Mouse (Mus musculus): ENCODE data around the gene Tmem119. TPM values are rescaled to one million over a fixed set of nuclear protein-coding genes. Genes with fewer than 3 reads are reported as not detected.

Tmem119 gene
- polyA plus RNA-seq (2012; rRNA removed) = 59.9 and 72.5 TPM in 2 replicates

DNA sequence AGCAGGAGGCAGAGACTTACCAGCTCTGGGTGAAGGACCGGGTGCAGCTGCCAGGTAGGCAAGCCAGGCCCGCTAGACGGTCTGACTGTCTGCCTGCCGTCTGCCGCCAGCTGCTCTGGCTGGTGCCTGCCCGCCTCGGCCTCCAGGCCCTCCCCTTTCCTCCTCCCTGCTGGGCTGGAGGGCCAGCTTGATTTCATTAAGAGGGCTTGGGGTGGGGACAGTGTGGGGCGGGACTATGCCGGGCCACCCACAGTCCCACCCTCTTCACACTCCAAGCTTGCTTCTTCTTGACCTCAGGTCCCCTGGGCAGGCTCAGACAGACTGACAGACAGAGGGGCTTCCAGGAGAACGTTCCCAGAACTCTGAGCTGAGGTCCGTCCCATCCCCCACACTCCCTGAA lies at the start of gene Tmem119:
Gene Tmem119, minus strand, starts transcription at position 237 of the 400 bp plus-strand sequence.
- no peak for DNase-seq
- TF ChIP-seq POLR2A (IDR thresholded peaks at IDR 0.05; ENCODE audit: borderline replicate concordance, extremely low read depth, low read depth, low read length) (peak; percentile 68; the same call in 1 of the 2 replicates), CTCF (IDR thresholded peaks at IDR 0.05; ENCODE audit: insufficient read depth, low read length) (no peak)
- peak within 1 kb of the TSS; percentile 57 for H3K4me3 ChIP-seq (replicated peaks; ENCODE audit: extremely low read depth, low read depth, low read length)
- H3K4me1 ChIP-seq (ENCODE audit: control insufficient read depth, insufficient read depth, low read length) = no peaks in the 10 kb centered on the region
- WGBS = 4% methylated on average over 11 of the region's 11 CpGs

DNA sequence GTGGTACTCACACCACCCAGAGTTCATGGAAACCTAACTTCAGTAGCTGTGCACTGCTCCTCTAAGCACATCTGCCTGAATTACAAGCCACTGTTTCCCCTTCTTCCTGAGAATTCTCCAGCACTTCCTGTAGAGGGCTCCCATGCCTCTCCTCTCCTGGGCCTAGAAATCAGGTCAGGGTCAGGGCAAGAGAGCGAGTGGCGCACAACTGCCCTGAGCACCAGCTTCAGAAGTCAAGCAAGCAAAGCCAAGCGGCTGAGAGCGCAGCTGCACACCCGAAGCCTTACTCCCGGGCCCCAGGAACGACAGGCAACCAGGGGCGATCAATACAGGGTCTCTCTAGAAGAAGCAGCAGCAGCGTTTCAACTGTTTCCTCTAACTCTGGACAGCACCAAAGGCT lies 47.3 kb upstream of the Tmem119 start:
- H3K4me1 ChIP-seq (ENCODE audit: control insufficient read depth, insufficient read depth, low read length) = 0 out of 2 replicates have a peak, but pooled peaks cover 2% of the 10 kb centered on the region
- no peak for DNase-seq
- WGBS = 83% methylated on average over 9 of the region's 9 CpGs
- TF ChIP-seq CTCF (IDR thresholded peaks at IDR 0.05; ENCODE audit: insufficient read depth, low read length) (no peak), POLR2A (IDR thresholded peaks at IDR 0.05; ENCODE audit: borderline replicate concordance, extremely low read depth, low read depth, low read length) (no peak)
- H3K4me3 ChIP-seq (replicated peaks; ENCODE audit: extremely low read depth, low read depth, low read length) = no peak overlapping the region

DNA sequence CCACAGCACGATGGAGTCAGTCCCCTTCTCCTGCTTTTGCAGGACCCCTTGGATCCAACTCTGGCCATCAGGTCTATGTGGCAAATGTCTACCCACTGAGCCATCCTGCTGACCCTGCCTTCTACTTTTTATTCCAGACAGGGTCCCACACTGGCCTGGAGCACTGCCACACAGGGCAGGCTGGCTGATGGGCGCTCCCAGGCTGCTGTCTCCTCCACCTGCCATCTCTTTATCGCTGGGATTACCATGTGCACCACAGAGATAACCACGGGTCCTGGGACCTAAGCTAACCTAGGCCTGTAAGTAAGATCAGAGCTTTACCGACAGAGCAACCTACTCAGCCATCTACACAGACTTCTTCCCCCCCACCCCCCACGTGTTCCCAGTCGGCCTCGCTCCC lies 46.3 kb upstream of the Tmem119 start:
- 88% methylated on average over 8 of the region's 8 CpGs for WGBS

DNA sequence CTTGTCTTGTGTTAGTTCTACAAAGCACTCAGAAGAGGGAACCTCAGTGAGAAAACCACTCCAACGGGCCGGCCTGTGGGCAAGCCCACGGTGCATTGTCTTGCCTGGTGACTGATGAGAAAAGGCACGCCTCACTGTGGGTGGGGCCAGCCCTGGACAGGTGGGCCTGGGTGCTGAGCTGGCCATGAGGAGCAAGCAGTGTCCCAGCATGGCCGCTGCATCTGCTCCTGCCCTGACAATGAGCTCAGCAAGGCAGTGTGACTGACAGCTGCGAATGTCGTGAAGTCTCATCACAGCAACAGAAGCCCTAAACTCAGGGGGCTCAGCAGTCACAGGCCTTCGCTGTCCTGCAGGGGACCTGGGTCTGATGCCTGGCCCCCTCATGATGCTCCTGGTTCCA lies 45.3 kb upstream of the Tmem119 start:
- no peak for DNase-seq
- Histone ChIP-seq H3K4me1 (ENCODE audit: control insufficient read depth, insufficient read depth, low read length) (peaks cover 4% of the 10 kb centered on the region; the same call in 1 of the 2 replicates), H3K4me3 (replicated peaks; ENCODE audit: extremely low read depth, low read depth, low read length) (no peak overlapping the region)
- WGBS = 78% methylated on average over 8 of the region's 8 CpGs
- no peak for TF ChIP-seq CTCF (IDR thresholded peaks at IDR 0.05; ENCODE audit: insufficient read depth, low read length)
- TF ChIP-seq POLR2A (IDR thresholded peaks at IDR 0.05; ENCODE audit: borderline replicate concordance, extremely low read depth, low read depth, low read length) = no peak

More for the DNA sequence above, 46.3 kb upstream of the Tmem119 start:
- Histone ChIP-seq H3K4me1 (ENCODE audit: control insufficient read depth, insufficient read depth, low read length) (peaks cover 2% of the 10 kb centered on the region; the same call in 1 of the 2 replicates), H3K4me3 (replicated peaks; ENCODE audit: extremely low read depth, low read depth, low read length) (no peak overlapping the region)
- no peak for DNase-seq
- TF ChIP-seq CTCF (IDR thresholded peaks at IDR 0.05; ENCODE audit: insufficient read depth, low read length) (no peak), POLR2A (IDR thresholded peaks at IDR 0.05; ENCODE audit: borderline replicate concordance, extremely low read depth, low read depth, low read length) (no peak)

DNA sequence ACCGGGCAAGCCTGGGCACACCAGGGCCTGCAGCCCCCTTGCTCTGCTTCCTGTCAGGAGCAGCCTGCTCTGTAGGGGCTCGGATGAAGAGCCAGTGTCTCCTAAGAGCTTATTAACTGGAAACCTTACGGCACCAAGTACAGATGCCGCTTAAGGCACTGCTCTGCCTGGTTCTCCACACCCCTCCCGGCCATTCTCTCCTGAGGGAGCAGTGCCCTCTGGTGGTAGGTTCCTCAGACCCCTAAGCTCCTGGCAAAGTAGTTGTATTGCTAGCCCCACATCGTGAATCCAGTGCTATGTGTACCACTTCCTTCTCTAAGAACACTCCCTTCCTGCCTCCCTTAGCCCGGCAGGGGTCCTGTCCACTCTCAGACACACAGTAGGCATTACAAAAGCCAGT lies 44.4 kb upstream of the Tmem119 start:
- peak; percentile 62 for DNase-seq
- H3K4me1 ChIP-seq (ENCODE audit: control insufficient read depth, insufficient read depth, low read length) = peaks cover 4% of the 10 kb centered on the region; the same call in 1 of the 2 replicates
- WGBS = 31% methylated on average over 7 of the region's 7 CpGs
- no peak overlapping the region for H3K4me3 ChIP-seq (replicated peaks; ENCODE audit: extremely low read depth, low read depth, low read length)
- TF ChIP-seq POLR2A (IDR thresholded peaks at IDR 0.05; ENCODE audit: borderline replicate concordance, extremely low read depth, low read depth, low read length) (no peak), CTCF (IDR thresholded peaks at IDR 0.05; ENCODE audit: insufficient read depth, low read length) (peak; percentile 79)

DNA sequence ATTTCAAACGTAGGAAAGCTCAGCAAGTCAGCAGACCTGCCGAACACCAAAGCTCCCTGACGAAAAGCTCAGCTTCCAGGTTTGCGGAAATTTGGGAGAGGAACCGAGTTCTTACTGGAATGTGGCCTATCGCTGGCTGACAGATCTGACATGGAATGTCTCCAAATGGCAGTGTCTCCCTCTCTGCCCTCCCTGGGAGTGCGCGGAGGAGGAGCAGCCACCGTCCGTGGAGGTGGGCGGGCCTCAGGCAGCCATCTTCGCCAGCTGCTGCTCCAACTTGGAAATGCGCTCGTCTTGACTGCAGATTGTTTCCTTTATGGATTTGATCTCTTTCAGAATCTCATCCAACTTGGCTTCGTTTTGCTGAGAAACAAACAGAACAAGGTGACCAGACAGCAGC lies 43.8 kb upstream of the Tmem119 start:
- no peak overlapping the region for H3K4me3 ChIP-seq (replicated peaks; ENCODE audit: extremely low read depth, low read depth, low read length)
- no peak for TF ChIP-seq POLR2A (IDR thresholded peaks at IDR 0.05; ENCODE audit: borderline replicate concordance, extremely low read depth, low read depth, low read length)
- no peak for DNase-seq
- 45% methylated on average over 15 of the region's 15 CpGs for WGBS
- peaks cover 4% of the 10 kb centered on the region; the same call in 1 of the 2 replicates for H3K4me1 ChIP-seq (ENCODE audit: control insufficient read depth, insufficient read depth, low read length)

DNA sequence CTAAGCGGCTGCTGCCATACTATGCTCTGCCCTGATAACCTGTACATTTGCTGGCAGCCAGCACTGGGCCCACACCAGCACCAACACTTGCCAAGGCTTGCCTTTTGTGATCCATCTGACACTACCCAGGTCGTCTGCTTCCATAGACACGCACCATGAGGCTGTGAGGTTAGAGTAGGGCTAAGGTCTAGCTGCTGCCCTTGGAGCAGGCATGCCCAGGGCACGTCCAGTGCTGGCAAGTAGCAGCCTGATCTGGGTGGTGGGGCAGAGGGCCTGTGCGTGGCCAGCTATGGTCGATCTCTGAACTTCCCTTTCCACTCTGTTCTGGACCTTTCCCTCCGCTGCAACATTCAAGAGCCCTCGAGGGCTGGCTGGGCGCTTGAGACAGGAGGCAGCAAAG lies 42.6 kb upstream of the Tmem119 start:
- TF ChIP-seq POLR2A (IDR thresholded peaks at IDR 0.05; ENCODE audit: borderline replicate concordance, extremely low read depth, low read depth, low read length) (no peak), CTCF (IDR thresholded peaks at IDR 0.05; ENCODE audit: insufficient read depth, low read length) (no peak)
- no peak overlapping the region for H3K4me3 ChIP-seq (replicated peaks; ENCODE audit: extremely low read depth, low read depth, low read length)
- 79% methylated on average over 9 of the region's 9 CpGs for WGBS
- DNase-seq = no peak
- H3K4me1 ChIP-seq (ENCODE audit: control insufficient read depth, insufficient read depth, low read length) = peaks cover 4% of the 10 kb centered on the region; the same call in 1 of the 2 replicates

DNA sequence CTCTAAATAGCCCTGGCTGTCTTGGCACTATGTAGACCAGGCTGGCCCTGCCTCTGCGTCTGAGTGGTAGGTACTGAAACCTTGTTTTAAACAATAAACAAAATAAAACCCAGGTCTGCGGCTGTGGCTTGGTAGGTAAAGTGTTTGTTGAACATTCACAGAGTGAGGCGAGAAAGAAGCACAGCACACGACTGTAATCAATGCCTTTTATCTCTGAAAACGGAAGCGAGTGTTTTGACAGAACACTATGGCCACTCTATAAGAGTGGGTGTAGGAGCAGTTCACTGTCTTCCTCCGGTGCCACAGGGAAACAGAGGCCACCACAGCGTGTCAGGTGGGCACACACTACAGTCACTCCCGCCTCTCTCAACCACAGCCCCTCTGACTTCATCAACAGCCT lies 41.9 kb upstream of the Tmem119 start:
- Histone ChIP-seq H3K4me3 (replicated peaks; ENCODE audit: extremely low read depth, low read depth, low read length) (no peak overlapping the region), H3K4me1 (ENCODE audit: control insufficient read depth, insufficient read depth, low read length) (peaks cover 4% of the 10 kb centered on the region; the same call in 1 of the 2 replicates)
- TF ChIP-seq CTCF (IDR thresholded peaks at IDR 0.05; ENCODE audit: insufficient read depth, low read length) (no peak), POLR2A (IDR thresholded peaks at IDR 0.05; ENCODE audit: borderline replicate concordance, extremely low read depth, low read depth, low read length) (no peak)
- no peak for DNase-seq
- 66% methylated on average over 9 of the region's 9 CpGs for WGBS

DNA sequence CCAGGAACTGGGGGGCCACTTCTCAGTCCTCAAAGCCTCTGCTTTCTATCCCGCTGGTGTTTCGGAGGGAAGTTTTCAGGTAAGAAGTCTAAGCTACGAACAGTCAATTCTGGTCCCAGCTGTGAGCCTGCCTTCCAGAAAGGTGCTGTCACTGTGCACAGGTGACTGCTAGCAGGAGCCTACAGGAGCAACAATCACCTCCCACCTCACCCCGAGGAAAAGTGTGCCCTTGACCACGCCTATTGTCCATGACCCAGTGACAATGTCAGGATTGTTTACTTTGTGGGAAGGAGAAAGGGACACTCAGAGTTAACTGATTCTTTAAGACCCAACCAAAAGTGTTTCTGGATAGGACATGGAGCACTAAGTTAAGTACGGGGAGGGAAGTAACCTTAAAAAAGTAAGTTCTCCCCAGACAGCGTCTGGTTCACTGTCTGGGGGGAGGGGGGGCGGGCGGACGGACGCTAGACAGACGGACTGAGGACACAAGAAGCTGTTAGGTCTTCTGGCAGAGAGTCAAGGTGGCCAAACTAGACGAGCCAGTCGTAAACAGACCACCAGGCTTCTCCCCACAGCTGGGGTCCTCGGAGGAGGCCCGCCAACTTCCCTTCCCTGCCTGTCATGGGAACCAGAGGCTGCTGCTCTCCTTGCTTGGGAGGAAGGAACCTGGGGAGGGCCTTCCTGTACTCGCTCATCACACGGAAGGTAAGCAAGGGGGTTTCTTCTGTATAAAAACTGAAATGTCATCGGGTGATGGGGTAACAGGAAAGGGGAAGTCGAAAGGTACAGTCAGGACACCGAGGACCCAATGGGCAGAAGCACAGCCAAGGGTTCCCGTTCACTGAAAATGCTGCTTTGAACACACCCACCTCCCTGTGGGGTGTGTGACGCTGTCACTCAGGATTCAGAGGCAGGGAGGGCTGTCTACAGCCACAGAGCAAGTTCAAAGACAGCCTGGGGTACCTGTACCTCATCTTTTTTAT lies 41.2 kb upstream of the Tmem119 start:
- DNase-seq = no peak
- WGBS = 55% methylated on average over 23 of the region's 23 CpGs
- TF ChIP-seq CTCF (IDR thresholded peaks at IDR 0.05; ENCODE audit: insufficient read depth, low read length) = no peak
- no peak for TF ChIP-seq POLR2A (IDR thresholded peaks at IDR 0.05; ENCODE audit: borderline replicate concordance, extremely low read depth, low read depth, low read length)
- Histone ChIP-seq H3K4me1 (ENCODE audit: control insufficient read depth, insufficient read depth, low read length) (peaks cover 4% of the 10 kb centered on the region; the same call in 1 of the 2 replicates), H3K4me3 (replicated peaks; ENCODE audit: extremely low read depth, low read depth, low read length) (no peak overlapping the region)

All from lung, adult 2 months (tissue).